Mouse (Mus musculus) C2C12 (cell line): ENCODE data around the gene Lsp1.

Experiments
- CEBPB ChIP-seq: IDR thresholded peaks from one replicate; pipeline ENCODE4 v1.6.1; 2011; ENCODE audit warnings: low read depth, mild to moderate bottlenecking, control low read depth, moderate library complexity
- CTCF ChIP-seq: IDR thresholded peaks from one replicate; pipeline ENCODE4 v1.5.1; 2011; ENCODE audit not compliant: control insufficient read depth, insufficient read depth, insufficient read length
- MAX ChIP-seq: IDR thresholded peaks from one replicate; pipeline ENCODE4 v1.6.1; 2011; ENCODE audit warnings: mild to moderate bottlenecking, control low read depth
- MYOD1 ChIP-seq: IDR thresholded peaks from one replicate; pipeline ENCODE4 v1.6.1; 2011; ENCODE audit warnings: low read depth; ENCODE audit not compliant: control insufficient read depth, insufficient read length
- MYOG ChIP-seq: IDR thresholded peaks from one replicate; pipeline ENCODE4 v1.6.1; 2011; ENCODE audit not compliant: control insufficient read depth, insufficient read length; ENCODE audit errors: extremely low read depth
- USF1 ChIP-seq: IDR thresholded peaks from one replicate; pipeline ENCODE4 v1.6.1; 2011; ENCODE audit warnings: low read depth, mild to moderate bottlenecking, control low read depth, moderate library complexity

DNA sequence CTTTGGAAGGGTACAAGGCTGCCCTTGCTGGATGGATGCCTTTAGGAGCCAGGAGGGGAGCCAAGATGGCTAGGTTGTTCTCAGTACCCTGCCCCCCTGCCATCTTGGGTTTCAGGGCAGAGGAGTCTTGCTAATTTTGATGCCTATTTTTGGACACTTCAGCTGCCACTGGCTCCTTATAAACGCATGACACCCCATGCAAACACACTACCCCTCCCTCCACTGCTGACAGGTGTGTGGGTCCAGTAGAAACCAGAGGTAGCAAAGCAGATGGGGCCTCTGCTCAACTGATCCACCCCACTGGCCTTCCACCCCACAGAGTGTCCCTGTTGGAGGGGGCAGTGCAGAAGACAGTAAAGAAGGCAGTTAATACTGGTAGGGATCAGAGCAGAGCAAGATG lies 39.4 kb downstream of the Lsp1 start:
- TF ChIP-seq MYOG, result no peak
- TF ChIP-seq CTCF, result no peak
- no peak for TF ChIP-seq CEBPB
- TF ChIP-seq MYOD1, result no peak
- no peak for TF ChIP-seq MAX
- no peak for TF ChIP-seq USF1
